Mouse (Mus musculus) cerebellum, adult (tissue): ENCODE results near the gene Cks1brt.
"Not testable (repeated sequence)": the region's sequence is repeated elsewhere in the genome, so short reads cannot be mapped to it uniquely, and the experiment has no call there.

Experiments used
- ATAC-seq: cut with Nextera tagmentation; 2 replicates; pipeline ENCODE4 v1.9.2; 2017; ENCODE audit warnings: mild to moderate bottlenecking, moderate library complexity, mixed read lengths; ENCODE audit not compliant: insufficient number of reproducible peaks, low FRiP score, low TSS enrichment

Gene Cks1brt

DNA sequence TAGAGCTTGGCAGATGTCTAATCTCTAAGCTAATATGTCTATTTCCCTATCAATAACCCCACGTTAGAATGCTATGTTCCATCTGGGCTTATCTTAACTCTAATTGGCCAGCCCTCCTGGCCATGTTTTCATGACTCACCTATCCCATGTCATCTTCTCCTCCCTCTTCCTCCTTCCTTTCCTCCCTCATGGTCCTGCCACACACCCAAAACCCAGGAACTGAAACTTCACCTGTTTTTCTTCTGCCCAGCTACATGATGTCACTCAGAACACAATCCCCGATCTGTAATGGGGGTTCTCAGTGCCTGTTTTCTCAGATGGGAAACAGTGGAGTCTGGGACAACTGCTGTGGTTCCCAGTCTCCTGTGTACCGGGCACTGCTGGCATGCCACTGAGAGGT lies at the start of gene Cks1brt:
Gene Cks1brt (plus strand): TSS at position 301 of the 400 bp plus-strand sequence.
- ATAC-seq: no peak

DNA sequence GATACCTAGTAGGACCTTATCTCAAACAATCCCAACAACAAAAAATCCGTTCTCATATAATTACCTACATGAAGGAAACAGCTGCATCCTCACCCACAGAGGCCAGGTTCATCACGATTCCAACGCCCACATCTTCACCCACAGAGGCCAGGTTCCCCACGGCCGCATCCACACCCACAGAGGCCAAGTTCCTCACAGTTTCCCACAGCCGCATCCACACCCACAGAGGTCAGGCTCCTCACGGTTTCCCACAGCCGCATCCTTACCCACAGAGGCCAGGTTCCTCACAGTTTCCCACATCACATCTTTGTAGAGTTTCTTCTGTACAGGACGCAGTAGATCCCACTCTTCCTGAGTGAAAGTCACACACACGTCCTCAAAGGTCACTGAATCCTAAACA lies 38.5 kb upstream of the Cks1brt start:
- no peak for ATAC-seq

DNA sequence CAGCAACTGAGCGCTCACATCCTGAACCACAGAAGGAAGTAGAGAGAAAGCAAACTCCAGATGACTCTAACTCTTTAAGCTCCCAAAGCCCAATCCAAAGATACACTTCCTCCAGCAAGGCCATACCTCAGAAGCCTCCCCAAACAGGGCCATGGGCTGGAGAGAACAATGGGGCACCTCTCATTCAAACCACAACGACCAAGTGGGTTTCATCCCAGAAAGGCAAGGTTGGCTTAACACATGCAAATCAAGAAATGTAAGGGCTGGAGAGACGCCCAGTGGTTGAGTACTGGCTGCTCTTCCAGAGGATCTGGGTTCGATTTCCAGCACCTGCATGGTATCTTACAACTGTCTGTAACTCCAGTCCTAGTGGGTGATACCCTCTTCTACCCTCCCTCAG lies 36.2 kb upstream of the Cks1brt start:
- ATAC-seq: no peak

DNA sequence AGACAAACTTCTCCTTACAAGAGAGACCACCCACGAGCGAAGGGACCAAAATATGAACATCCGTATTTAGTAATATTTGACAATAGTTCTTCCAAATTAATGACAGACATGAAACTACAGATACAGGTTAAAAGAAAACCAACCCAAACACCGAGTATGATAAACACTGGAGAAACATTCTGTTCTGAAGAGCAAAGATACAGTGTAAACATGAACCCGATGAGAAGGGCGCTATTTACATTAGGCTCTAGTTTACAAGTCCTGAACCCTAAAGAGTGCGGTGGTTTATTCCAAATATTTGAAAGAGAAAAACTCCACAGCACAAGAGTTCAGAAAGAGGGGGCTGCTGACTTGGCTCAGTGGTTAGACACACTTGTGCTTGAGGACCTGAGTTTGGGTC lies 34.7 kb upstream of the Cks1brt start:
- ATAC-seq: no peak

DNA sequence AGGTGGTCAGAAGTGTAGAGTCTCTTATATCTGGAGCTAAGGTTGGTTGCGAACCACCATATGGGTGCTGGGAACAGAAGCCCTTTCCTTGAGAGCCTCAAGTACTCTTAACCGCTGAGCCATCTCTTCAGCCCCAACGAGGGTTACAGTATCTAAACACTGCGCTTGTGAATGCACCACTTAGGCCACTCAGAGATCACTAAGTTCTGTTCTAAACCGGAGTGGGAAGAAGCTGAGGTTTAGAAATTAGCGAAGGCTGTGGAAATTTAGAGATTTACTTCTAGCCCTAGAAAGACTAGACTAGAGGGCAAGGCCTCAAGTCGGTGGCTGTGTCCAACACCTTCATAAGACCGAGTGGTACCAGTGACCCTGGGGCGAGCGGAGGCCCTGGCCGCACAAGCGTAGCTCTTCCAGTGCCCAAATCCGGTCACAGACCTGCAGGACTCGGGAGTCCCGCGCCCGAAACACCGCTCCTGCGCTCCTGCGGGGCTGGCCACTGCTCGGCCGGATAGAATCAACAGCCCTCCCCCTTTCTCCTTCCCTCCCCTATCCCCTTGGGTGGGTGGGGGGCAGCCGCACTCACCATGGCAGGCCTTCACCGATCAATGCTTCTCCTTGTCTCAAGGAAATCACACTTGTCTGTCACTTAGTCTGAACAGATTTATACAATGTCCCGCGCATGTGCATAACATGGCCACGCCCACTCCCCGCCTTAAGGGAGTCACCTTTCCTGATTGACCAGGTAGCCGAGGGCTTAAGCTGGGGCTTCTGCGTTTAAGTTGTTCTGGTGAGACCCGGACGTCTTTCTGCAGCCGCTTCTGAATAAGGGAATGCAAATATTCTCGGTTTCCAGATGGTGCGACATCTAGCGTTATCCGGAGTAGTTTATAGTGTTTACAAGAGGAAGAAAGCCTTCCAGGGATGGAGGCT lies 32.4 kb upstream of the Cks1brt start:
- peak; percentile 96 for ATAC-seq

DNA sequence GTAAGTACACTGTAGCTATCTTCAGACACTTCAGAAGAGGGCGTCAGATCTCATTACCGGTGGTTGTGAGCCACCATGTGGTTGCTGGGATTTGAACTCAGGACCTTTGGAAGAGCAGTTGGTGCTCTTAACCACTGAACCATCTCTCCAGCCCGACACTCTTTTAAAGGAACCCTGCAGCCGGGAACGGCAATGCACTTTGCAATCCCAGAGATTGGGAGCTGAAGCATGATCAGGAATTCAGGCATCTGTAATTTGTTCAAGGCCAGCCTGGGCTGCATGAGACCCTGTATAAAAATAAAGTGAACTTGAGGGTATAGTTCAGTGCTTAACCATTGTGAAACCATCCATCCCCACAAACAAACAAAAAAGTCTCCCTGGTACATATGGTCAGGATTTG lies 31.5 kb upstream of the Cks1brt start:
- not testable (repeated sequence) for ATAC-seq

DNA sequence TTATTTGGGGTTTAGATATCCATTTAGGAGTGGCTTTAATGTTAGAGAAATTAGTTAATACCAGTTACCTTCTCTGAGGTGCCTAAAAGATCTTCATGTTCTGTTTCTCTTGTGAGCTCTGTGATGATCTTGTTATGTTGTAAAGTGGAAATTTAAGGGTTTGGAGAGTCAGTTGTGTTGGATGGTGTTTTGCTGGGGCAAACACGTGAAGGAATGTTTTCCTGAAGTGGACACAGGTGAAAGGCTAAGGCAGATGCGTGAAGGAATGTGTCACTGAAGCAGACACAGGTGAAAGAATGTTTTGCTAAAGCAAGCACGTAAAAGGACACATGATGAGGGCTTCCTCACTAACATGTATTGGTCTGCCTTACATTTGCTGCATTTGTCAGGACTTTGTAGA lies 28.7 kb upstream of the Cks1brt start, which contains the start of gene Zfp791:
Gene Zfp791 (minus strand): TSS at position 101 of the 400 bp plus-strand sequence.
- ATAC-seq: no peak

DNA sequence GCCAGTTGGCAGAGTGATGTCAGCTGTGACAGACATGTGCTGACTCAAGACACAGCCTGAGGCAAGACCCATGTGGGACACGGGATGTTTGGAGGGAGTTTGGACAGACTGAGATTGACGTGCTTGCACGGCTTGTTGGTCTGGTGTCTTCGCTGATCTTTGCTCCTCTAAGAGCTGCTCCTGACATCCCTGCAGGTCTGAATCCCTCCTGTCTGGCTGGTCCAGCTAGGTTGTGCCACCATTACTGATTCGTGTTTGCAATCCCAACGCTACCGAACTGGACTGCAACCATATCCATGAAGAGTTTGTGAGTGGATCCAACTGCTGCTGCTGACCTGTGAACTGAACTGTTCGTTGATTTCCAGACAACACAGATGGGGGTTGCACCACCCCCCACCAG lies 28.0 kb upstream of the Cks1brt start:
- ATAC-seq: no peak

DNA sequence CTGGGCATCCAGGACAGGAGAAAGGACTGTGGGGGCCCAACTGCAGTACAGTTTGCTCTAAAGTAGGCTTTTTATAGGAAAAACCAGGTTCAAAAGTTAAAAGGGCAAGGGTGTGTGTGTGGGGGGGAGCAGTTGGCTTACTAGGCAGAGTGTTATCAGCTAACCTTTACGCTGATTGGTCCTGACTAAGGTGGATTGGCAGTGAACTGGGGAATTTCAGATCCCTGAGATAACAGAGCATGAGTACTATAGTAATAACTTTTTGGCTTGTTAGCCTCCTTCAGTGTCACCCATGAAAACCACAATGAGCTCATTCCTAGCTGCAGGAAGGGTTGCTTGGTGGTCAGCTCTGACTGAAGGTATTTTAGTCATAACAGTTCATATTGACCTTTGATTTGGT lies 19.4 kb upstream of the Cks1brt start:
- no peak for ATAC-seq

DNA sequence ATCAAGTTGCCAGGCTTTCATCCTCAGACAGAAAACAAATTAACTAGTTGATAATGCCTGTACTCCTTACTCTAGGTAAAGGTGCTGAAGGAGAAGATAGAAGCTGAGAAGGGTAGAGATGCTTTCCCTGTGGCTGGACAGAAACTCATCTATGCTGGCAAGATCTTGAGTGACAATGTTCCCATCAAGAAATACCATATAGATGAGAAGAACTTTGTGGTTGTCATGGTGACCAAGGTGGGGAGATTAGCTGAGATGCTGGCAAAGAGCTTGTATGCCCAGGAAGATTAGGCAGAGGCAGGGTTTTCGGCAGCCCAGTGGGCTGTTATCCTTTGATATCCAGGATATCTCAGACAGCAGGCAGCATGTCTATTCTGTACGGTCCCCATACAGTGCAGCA lies 16.0 kb upstream of the Cks1brt start:
- not testable (repeated sequence) for ATAC-seq

DNA sequence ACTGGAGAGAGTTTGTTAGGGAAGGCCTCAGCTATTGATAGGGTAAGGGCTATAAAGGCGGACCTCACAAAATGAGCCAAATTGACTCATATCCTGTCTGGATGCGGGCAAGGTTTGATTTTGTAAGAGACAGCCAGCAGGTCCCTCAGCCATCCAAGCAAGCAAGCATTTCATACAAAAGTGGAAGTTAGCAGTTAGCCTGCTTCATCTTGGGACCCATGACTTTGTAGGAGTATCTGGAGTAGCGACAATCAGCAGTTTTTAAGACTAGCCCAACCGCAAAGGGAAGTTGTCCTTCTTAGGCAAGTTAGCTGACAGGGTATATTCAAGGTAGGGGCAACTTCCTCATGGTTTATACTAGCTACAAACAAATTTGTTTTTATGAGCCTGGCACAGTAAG lies 9.2 kb upstream of the Cks1brt start:
- no peak for ATAC-seq

DNA sequence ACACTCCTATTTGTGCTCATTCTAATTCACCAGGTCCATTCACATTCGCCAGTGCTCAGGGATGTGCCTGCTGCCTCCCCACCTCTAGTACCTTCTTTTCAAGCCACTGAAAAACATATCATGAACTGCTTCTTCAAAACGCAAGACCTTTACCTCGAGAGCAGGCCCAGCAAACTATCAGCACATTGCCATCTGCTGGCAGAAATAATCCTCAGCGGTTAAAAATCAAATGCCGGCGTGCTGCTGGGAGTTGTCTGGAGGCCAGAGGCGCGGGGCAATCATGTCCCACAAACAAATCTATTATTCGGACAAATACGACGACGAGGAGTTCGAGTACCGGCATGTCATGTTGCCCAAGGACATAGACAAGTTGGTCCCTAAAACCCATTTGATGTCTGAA lies 19.6 kb downstream of the Cks1brt start:
- ATAC-seq: no peak

DNA sequence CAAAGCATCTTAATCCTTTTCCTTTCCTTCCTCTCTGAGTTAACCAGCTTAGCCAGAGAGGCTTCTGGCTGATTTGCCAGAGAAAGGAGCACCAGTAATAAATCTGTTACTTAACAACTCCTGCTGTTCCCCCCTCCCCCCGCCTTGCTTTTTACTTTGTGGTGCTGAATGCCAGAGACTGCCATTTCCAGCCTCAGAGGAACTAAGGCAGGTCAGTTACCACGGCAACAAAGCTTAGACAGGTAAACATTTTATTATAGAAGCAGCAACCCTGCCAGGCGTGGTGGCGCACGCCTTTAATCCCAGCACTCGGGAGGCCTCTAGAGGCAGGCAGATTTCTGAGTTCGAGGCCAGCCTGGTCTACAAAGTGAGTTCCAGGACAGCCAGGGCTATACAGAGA lies 24.2 kb downstream of the Cks1brt start:
- no peak for ATAC-seq

DNA sequence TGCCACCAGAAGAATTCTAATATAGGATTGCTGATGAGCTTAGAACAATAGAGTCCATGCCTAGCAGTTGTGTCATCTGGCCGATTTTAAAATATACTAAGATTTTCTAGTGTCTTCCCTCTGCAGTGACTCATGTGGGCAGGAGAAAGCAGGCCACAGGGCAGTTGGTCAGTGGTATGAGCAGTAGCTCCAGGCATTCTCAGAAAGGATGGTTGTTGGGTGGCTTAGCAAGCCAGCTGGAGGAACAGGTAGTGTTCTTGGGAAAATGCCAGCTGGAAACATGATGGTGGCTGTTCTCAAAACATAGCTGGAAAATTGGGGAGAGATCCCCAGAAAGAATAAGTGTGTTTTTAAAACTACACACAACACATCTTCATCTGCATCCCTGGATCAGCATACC lies 40.6 kb downstream of the Cks1brt start:
- ATAC-seq: no peak

DNA sequence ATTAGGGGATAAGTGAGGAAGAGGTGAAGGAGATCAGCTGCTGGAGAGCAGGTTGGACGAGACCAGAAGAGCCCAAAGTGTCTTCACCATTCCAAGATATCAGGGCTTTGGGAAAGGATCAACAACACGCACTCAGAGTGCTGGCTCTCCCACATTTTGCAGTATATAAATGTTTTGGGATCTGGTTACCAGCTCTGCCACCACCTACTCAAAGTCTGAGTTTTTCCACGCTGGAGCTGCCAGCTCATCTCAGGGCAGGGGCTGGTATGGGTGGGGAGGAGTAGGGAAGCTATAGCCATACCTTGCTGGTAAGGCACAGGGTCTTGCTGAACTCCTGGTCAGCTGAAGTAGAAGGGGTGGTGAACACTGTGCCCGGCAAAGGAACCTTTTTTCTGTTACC lies 68.5 kb downstream of the Cks1brt start:
- no peak for ATAC-seq

DNA sequence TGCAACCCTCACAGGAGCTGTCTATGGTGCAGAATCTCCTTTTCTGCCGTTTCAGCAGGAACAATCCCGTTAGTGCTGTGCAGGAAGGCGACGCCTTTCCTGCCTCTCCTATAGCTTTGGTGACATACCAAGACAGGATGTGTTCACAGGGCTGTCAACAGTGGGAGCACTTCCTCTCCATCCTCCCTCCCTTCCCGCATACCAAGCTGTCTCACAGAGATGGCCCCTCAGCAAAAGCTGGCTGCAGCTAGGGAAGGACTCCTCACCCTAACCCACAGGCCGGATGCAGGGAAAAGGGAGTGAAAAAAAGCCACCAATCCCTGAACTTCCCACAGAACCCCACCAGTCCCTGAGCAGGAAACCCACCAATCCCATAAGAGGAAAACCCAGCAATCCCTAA lies 69.3 kb downstream of the Cks1brt start:
- ATAC-seq: no peak
